Mouse (Mus musculus) activated CD4-positive, CD25-positive, alpha-beta regulatory T cell, adult 9 weeks (primary cell): ENCODE data around the gene Lysmd2. TPM values are rescaled to one million over a fixed set of nuclear protein-coding genes. Genes with fewer than 3 reads are reported as not detected.

Source experiments
- polyA plus RNA-seq: library from polyadenylated mRNA; unstranded; fragments of 100-300 nt; shearing (Covaris generic); gene quantifications from one replicate; pipeline ENCODE4 v1.2.1, GENCODE M21; 2017

Gene Lysmd2
- 10.7 TPM for polyA plus RNA-seq

DNA sequence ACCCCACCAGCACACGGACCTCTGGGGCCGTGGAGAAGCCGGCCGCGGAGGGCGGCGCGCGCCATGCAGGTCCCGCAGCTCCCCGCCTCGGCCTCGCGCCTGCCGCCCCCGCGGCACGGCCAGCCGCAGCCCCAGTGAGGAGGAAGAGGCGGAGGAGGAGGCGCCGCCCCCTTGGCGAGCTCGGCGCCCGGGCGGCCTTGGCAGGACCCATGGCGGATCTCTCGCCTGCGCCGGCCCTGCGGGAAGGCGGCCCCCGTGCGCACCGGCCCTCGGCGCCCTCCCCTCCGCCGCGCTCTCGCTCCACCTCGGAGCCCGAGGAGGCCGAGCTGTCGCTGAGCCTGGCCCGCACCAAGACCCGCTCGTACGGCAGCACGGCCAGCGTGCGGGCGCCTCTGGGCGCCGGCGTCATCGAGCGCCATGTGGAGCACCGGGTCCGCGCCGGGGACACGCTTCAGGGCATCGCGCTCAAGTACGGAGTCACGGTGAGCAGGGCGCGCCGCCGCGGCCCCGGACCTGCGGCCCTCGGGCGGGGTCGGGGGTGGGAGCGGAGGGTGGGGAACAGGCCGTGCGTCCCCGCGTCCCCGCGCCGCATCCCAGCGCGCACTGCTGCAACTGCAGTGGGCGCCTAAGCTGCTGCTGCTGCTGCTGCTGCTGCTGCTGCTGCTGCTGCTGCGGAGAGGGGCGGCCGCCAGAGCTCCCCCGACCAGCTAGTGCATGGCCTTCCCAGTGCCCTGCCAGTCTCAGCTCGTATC lies at the start of gene Lysmd2:
Gene Lysmd2, plus strand, starts transcription at position 186 of the 752 bp plus-strand sequence.

GRCm38 (mm10) chr9:75610571-75611493 lies 14.7 kb upstream of the Lysmd2 start, which contains the start of gene Tmod2:
TSS of gene Tmod2 (minus strand) at chr9:75611325.

GRCm38 (mm10) chr9:75683426-75684191 lies 58.1 kb downstream of the Lysmd2 start, which contains the start of gene Scg3:
TSS of gene Scg3 (minus strand) at chr9:75684056.

Other genes starting within 250 kb of the Lysmd2 start
- 52.7 TPM for gene Mapk6, start 215.7 kb upstream of the Lysmd2 start, polyA plus RNA-seq
- 31.5 TPM for gene Leo1, start 184.2 kb upstream of the Lysmd2 start, polyA plus RNA-seq
- 177 TPM for gene Tmod3, start 66.1 kb upstream of the Lysmd2 start, polyA plus RNA-seq
- 0.17 TPM for gene Tmod2, start 14.4 kb upstream of the Lysmd2 start, polyA plus RNA-seq
- not detected for gene Scg3, start 58.3 kb downstream of the Lysmd2 start, polyA plus RNA-seq
- not detected for gene Bmp5, start 149.6 kb downstream of the Lysmd2 start, polyA plus RNA-seq